Mouse (Mus musculus) midbrain, embryonic 13.5 days (tissue): ENCODE measurements around the gene Tmem230. TPM values are rescaled to one million over a fixed set of nuclear protein-coding genes. Genes with fewer than 3 reads are reported as not detected.

ENCODE experiments used
- ATAC-seq: fragments of 200-750 bp; cut with Nextera tagmentation; 2 replicates; pipeline ENCODE4 v1.8.0; 2017; ENCODE audit warnings: mild to moderate bottlenecking, moderate TSS enrichment, moderate library complexity
- H3K27ac ChIP-seq: fragments of 300-500 bp; sonication (generic); 2 replicates; pipeline ENCODE4 v1.5.1; 2015; ENCODE audit warnings: inconsistent platforms, mild to moderate bottlenecking, moderate library complexity
- H3K27me3 ChIP-seq: fragments of 300-500 bp; sonication (generic); 2 replicates; pipeline ENCODE4 v1.6.1; 2015; ENCODE audit warnings: mild to moderate bottlenecking, inconsistent platforms
- H3K36me3 ChIP-seq: fragments of 300-500 bp; sonication (generic); 2 replicates; pipeline ENCODE4 v1.6.1; 2015; ENCODE audit warnings: mild to moderate bottlenecking, inconsistent platforms
- H3K4me1 ChIP-seq: fragments of 300-500 bp; sonication (generic); replicated peaks from 2 replicates; pipeline ENCODE4 v1.6.1; 2015; ENCODE audit warnings: inconsistent platforms
- H3K4me2 ChIP-seq: fragments of 300-500 bp; sonication (generic); replicated peaks from 2 replicates; pipeline ENCODE4 v1.6.1; 2015; ENCODE audit warnings: moderate library complexity, mild to moderate bottlenecking, inconsistent platforms
- H3K4me3 ChIP-seq: fragments of 300-500 bp; sonication (generic); replicated peaks from 2 replicates; pipeline ENCODE4 v1.5.1; 2015; ENCODE audit warnings: mild to moderate bottlenecking, inconsistent platforms
- H3K9ac ChIP-seq: fragments of 300-500 bp; sonication (generic); replicated peaks from 2 replicates; pipeline ENCODE4 v1.6.1; 2015; ENCODE audit warnings: mild to moderate bottlenecking, inconsistent platforms
- H3K9me3 ChIP-seq: fragments of 300-500 bp; sonication (generic); 2 replicates; pipeline ENCODE4 v1.6.1; 2016; ENCODE audit warnings: mild to moderate bottlenecking, inconsistent platforms
- WGBS: fragments of 180-500 bp; shearing (Covaris S2); methylation state at CpG from one replicate; pipeline ENCODE4 v1.1.7; 2015; 5-methylcytosine and 5-hydroxymethylcytosine counted together
- polyA plus RNA-seq: library from polyadenylated mRNA; unstranded; fragments of >200 nt; fragmentation: Nextera tagmentation; extraction: Ambion mirVana; gene quantifications from 2 replicates; pipeline ENCODE4 v1.2.1, GENCODE M21; 2015

The Tmem230 gene
- polyA plus RNA-seq, 1 experiment from 2014 or later = 53.9 TPM

- H3K4me3 ChIP-seq = no peak overlapping the region
- peaks cover 13% of the 10 kb centered on the region for H3K4me1 ChIP-seq
- H3K9ac ChIP-seq = no peak overlapping the region
- no peaks in the 10 kb centered on the region for H3K27me3 ChIP-seq
- no peaks in the 10 kb centered on the region for H3K36me3 ChIP-seq
- no peak for ATAC-seq
- H3K27ac ChIP-seq = no peak overlapping the region
- no peak overlapping the region for H3K4me2 ChIP-seq
- 96% methylated on average over 3 of the region's 3 CpGs for WGBS
- no peaks in the 10 kb centered on the region for H3K9me3 ChIP-seq
These were observed 18.5 kb upstream of the Tmem230 start for GRCm38 (mm10) chr2:132266086-132266485.

DNA sequence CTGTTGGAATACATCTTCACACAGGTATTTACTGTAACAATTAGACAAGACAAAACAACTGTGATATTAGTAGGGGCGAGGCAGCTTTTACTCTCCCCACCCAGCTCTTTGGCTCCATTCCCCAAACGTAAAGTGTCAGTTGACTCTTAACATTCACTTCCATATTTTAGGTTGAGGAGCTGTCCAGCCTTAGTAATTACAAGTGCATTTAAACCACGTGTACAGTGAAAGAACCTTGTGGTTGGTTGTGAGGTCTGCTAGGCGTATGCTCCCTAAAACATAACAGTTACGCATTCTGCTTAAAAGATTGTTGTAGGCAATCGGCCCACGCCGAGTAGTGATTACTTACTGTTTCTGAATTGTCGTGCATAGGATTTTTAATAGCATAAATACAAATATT, 17.6 kb upstream of the Tmem230 start:
- ATAC-seq = no peak
- Histone ChIP-seq H3K9me3 (no peaks in the 10 kb centered on the region), H3K27me3 (no peaks in the 10 kb centered on the region), H3K4me3 (no peak overlapping the region), H3K4me1 (peaks cover 13% of the 10 kb centered on the region), H3K4me2 (peak overlapping the region; percentile 75; the same call in 1 of the 2 replicates), H3K27ac (no peak overlapping the region), H3K9ac (no peak overlapping the region), H3K36me3 (no peaks in the 10 kb centered on the region)
- WGBS = 93% methylated on average over 9 of the region's 9 CpGs

DNA sequence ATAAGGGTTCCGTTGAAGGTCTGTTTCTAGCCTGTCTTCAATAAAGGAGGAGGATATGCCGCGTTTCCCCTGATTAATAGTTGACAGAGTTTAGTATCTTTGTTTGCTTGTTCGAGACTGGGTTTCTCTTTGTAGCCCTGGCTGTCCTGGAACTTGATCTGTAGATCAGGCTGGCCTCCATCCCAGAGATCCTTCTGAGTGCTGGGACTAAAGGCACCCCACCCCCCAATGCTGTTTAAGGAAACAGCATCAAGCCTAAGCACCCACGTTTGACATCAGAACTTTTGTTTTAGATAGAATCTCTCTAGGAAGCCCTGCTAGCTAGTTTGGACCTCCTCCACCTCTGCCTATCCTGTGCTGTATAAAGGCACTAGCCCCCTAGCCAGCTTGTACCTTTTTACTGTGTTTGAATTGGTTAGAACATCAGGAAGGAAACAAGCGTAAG, 16.7 kb upstream of the Tmem230 start:
- ATAC-seq = no peak
- Histone ChIP-seq H3K27me3 (no peaks in the 10 kb centered on the region), H3K4me1 (peaks cover 13% of the 10 kb centered on the region), H3K9me3 (no peaks in the 10 kb centered on the region), H3K4me2 (peak overlapping the region; percentile 75), H3K9ac (peak overlapping the region; percentile 89), H3K4me3 (peak overlapping the region; percentile 91), H3K36me3 (no peaks in the 10 kb centered on the region), H3K27ac (peak overlapping the region; percentile 86; the same call in 1 of the 2 replicates)
- WGBS = 16% methylated on average over 6 of the region's 6 CpGs

DNA sequence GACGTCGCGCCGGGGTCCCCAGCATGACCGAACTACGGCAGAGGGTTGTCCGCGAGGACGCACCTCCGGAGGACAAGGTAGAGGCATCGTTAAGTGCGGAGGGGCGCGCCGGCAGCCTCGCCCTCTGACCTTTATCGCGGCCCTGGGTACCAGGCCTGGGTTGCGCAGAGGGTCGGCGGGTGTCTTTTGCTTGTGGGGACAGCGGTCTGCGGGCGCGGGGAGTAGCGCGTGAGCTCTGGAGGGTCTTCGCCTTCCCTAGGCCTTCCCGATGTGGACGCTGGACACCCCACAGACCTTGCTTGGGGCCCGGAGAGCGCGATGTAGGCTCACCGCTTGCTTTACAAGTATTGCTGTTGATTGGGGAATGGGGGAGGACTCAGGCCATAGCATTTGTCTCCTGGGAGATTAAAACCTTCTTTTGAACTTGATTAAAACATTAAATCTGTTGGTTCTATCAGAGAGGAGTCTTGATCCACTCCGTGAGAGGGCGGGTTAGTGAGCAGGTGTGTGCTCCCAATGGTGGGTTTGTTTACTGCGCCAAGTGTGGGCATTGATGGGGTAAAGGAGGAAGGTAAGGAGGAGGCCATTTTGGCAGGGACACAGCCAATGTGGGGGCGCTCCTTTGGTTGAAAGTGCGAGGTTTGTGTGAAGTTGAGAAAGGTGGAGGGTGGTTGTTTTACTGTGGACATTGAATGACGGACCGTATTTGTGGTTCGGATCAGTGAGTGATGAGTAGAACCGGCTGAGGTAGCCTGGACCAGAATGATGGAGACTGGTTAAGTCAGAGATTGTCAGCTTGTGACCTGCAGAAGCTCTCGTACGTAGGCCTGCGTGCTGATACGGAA, 16.0 kb upstream of the Tmem230 start:
- Histone ChIP-seq H3K36me3 (no peaks in the 10 kb centered on the region), H3K4me1 (peaks cover 13% of the 10 kb centered on the region), H3K4me3 (peak overlapping the region; percentile 91), H3K9ac (peak overlapping the region; percentile 89), H3K9me3 (no peaks in the 10 kb centered on the region), H3K4me2 (peak overlapping the region; percentile 75), H3K27ac (peak overlapping the region; percentile 86), H3K27me3 (no peaks in the 10 kb centered on the region)
- peak; percentile 44 for ATAC-seq
- under 1% methylated on average over 47 of the region's 47 CpGs for WGBS

- peak; percentile 98 for ATAC-seq
- under 1% methylated on average over 49 of the region's 49 CpGs for WGBS
- Histone ChIP-seq H3K4me3 (peak within 1 kb of the TSS; percentile 91), H3K9ac (peak within 1 kb of the TSS; percentile 89), H3K27me3 (no peaks in the 10 kb centered on the region), H3K4me2 (peak within 1 kb of the TSS; percentile 75), H3K36me3 (no peaks in the 10 kb centered on the region), H3K4me1 (peaks cover 13% of the 10 kb centered on the region), H3K9me3 (no peaks in the 10 kb centered on the region), H3K27ac (peak within 1 kb of the TSS; percentile 86)
These were observed 15.3 kb upstream of the Tmem230 start, which contains the start of gene Cds2 for GRCm38 (mm10) chr2:132262879-132263398. Gene Cds2, plus strand, starts transcription at chr2:132263148.

GRCm38 (mm10) chr2:132262175-132262574, 14.6 kb upstream of the Tmem230 start:
- no peaks in the 10 kb centered on the region for H3K27me3 ChIP-seq
- H3K4me3 ChIP-seq = no peak overlapping the region
- WGBS = 79% methylated on average over 6 of the region's 6 CpGs
- no peak overlapping the region for H3K27ac ChIP-seq
- H3K9me3 ChIP-seq = no peaks in the 10 kb centered on the region
- H3K4me1 ChIP-seq = peaks cover 13% of the 10 kb centered on the region
- no peak overlapping the region for H3K9ac ChIP-seq
- no peak for ATAC-seq
- no peak overlapping the region for H3K4me2 ChIP-seq
- no peaks in the 10 kb centered on the region for H3K36me3 ChIP-seq

DNA sequence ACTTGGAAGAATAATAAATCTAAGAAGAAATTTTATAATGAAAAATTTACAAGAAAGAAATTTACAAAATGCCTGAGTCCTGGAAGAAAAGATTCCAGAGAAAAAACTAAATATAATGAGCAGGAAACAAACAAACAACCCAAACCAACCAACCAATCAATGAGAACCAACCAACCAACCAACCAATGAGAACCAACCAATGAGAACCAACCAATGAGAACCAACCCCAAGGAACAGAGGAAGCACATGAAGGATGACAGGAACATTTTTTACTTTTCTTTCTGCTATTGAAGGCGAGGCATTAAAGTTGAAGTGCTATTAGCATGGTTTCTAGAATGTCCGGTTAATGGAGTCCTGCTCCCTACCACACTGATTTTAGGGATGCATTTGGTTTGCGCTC, 13.0 kb upstream of the Tmem230 start:
- H3K4me3 ChIP-seq = no peak overlapping the region
- H3K27ac ChIP-seq = no peak overlapping the region
- H3K36me3 ChIP-seq = no peaks in the 10 kb centered on the region
- H3K4me1 ChIP-seq = peaks cover 13% of the 10 kb centered on the region
- no peaks in the 10 kb centered on the region for H3K9me3 ChIP-seq
- no peak for ATAC-seq
- H3K27me3 ChIP-seq = no peaks in the 10 kb centered on the region
- no peak overlapping the region for H3K4me2 ChIP-seq
- no peak overlapping the region for H3K9ac ChIP-seq
- WGBS = 97% methylated on average over 3 of the region's 3 CpGs

DNA sequence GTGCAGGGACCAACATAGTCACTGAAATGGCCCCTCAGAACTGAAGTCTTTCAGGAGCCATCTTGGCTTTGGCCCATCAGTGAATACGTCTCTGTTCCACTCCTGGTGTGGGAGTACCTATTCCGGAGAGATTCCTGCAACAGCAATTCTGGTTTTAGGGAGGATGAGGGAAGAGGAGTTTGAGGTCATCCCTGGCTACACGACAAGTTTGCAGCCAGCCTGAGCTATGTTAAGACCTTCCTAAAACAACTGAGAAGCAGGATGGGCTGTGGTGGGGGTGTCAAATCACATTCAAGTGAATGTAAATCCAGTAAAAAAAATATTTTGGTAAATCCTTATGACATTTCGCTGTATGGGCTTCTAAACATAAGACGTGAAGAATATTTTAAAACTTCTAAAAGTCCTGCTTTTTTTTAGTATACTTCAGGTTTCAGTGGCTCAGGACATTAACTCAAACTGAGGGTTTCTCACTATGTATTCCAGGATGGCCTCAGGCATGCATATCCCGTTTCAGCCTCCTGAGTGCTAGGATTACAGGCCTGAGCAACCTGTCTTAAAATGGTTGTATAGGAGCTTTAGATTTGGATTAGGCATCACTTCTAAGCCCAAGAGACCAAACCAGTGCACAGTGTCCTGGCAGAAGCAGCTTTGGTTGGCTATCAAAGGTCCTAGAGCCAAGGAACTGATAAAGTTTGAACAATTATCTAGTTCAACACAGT, 9.9 kb upstream of the Tmem230 start:
- WGBS = 94% methylated on average over 6 of the region's 6 CpGs
- no peaks in the 10 kb centered on the region for H3K9me3 ChIP-seq
- ATAC-seq = no peak

DNA sequence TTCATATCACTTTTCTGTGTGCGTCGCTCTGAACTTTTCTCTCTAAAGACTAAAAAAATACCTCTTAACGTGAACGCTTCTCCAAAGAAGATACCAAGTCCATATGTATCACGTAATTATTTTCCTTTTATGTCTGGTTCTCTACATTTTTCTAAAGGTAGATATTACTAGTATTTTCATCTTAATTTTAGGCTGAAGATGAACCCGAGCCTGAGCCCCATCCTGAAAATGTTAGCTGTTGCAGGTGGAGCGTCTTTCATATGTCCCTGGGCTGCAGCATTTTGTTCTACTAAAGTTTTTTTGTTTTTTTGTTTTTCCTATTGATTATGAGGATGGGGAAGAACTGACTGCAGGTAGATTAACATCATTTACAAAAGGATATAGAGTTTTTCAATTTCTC, 6.0 kb upstream of the Tmem230 start:
- WGBS = under 1% methylated on average over 7 of the region's 7 CpGs

More for the DNA sequence above, 9.9 kb upstream of the Tmem230 start:
- Histone ChIP-seq H3K4me1 (0 out of 2 replicates have a peak, but pooled peaks cover 4% of the 10 kb centered on the region), H3K4me3 (no peak overlapping the region), H3K9ac (no peak overlapping the region), H3K27me3 (no peaks in the 10 kb centered on the region), H3K36me3 (no peaks in the 10 kb centered on the region), H3K4me2 (no peak overlapping the region), H3K27ac (no peak overlapping the region)

GRCm38 (mm10) chr2:132252542-132253528, 5.2 kb upstream of the Tmem230 start, which contains the start of gene Pcna:
Gene Pcna, minus strand, starts transcription at chr2:132253314.
- H3K4me3 ChIP-seq = peak within 1 kb of the TSS; percentile 54
- WGBS = under 1% methylated on average over 79 of the region's 79 CpGs
- peaks cover 12% of the 10 kb centered on the region; the same call in 1 of the 2 replicates for H3K36me3 ChIP-seq
- peak within 1 kb of the TSS; percentile 67 for H3K4me2 ChIP-seq
- H3K27ac ChIP-seq = peak within 1 kb of the TSS; percentile 76
- peak within 1 kb of the TSS; percentile 67 for H3K9ac ChIP-seq
- H3K4me1 ChIP-seq = peaks cover 30% of the 10 kb centered on the region
- no peaks in the 10 kb centered on the region for H3K9me3 ChIP-seq
- peak; percentile 99 for ATAC-seq
- no peaks in the 10 kb centered on the region for H3K27me3 ChIP-seq

More for the DNA sequence above, 6.0 kb upstream of the Tmem230 start:
- Histone ChIP-seq H3K27me3 (no peaks in the 10 kb centered on the region), H3K9ac (peak overlapping the region; percentile 52), H3K4me2 (peak overlapping the region; percentile 67), H3K4me1 (peaks cover 24% of the 10 kb centered on the region), H3K27ac (no peak overlapping the region), H3K4me3 (peak overlapping the region; percentile 54), H3K36me3 (peaks cover 12% of the 10 kb centered on the region; the same call in 1 of the 2 replicates), H3K9me3 (no peaks in the 10 kb centered on the region)
- no peak for ATAC-seq

GRCm38 (mm10) chr2:132251911-132252310, 4.3 kb upstream of the Tmem230 start:
- no peaks in the 10 kb centered on the region for H3K9me3 ChIP-seq
- H3K4me2 ChIP-seq = peak overlapping the region; percentile 67
- ATAC-seq = no peak
- peak overlapping the region; percentile 54 for H3K4me3 ChIP-seq
- 8% methylated on average over 8 of the region's 8 CpGs for WGBS
- no peak overlapping the region for H3K27ac ChIP-seq
- no peaks in the 10 kb centered on the region for H3K27me3 ChIP-seq
- H3K9ac ChIP-seq = peak overlapping the region; percentile 67
- H3K36me3 ChIP-seq = peaks cover 12% of the 10 kb centered on the region; the same call in 1 of the 2 replicates
- H3K4me1 ChIP-seq = peaks cover 33% of the 10 kb centered on the region
